Comparison of ENCODE assay signal across 22 mouse cellular contexts in genomic region chrX:160413881-160414395, GRCm38 (mm10). TPM values are rescaled to one million over a fixed set of nuclear protein-coding genes. Genes with fewer than 3 reads are reported as not detected.
"Had no signal": no experiment of that assay in that cellular context is flagged by ENCODE, and none has a peak within 500 bp of the region (broad histone marks: within the 10 kb centered on the region; RNA-seq: fewer than 3 reads in every experiment).

No protein-coding gene starts in this region.

- H3K9ac ChIP-seq: liver, embryonic 13.5 days; lung, embryonic 15.5 days; midbrain, embryonic 13.5 days; neural tube, embryonic 13.5 days had no signal

- H3K27me3 ChIP-seq: liver, embryonic 13.5 days had no signal

- H3K27ac ChIP-seq: hindbrain, postnatal 0 days; kidney, postnatal 0 days; layer of hippocampus, adult 2 months; liver, embryonic 13.5 days; lung, embryonic 15.5 days; midbrain, embryonic 10.5 days; midbrain, embryonic 13.5 days; neural tube, embryonic 13.5 days had no signal

- ATAC-seq: hindbrain, postnatal 0 days; inflammation-experienced regulatory T-cells, adult 6 months; midbrain, embryonic 13.5 days; midbrain, embryonic 16.5 days had no signal

- H3K4me3 ChIP-seq: layer of hippocampus, adult 2 months; liver, embryonic 13.5 days; lung, embryonic 15.5 days; megakaryocyte, embryonic 14.5 days; midbrain, embryonic 10.5 days; midbrain, embryonic 13.5 days; myocyte; neural tube, embryonic 13.5 days had no signal

- H3K9me3 ChIP-seq: liver, embryonic 13.5 days; lung, embryonic 15.5 days; megakaryocyte, embryonic 14.5 days; midbrain, embryonic 10.5 days; midbrain, embryonic 13.5 days; neural tube, embryonic 13.5 days had no signal

- H3K4me1 ChIP-seq: liver, embryonic 13.5 days; lung, embryonic 15.5 days; megakaryocyte, embryonic 14.5 days; midbrain, embryonic 10.5 days; midbrain, embryonic 13.5 days; neural tube, embryonic 13.5 days had no signal

- DNase-seq: kidney, adult 11 months; kidney, postnatal 4 days; layer of hippocampus, adult 9-11 months; liver, embryonic 13.5 days; lung, postnatal 14 days; retina, postnatal 1 day; right cerebral cortex, postnatal 25 days; thymus, adult 2 months; thymus, postnatal 14 days; thymus, postnatal 4 days had no signal

- H3K4me2 ChIP-seq: liver, embryonic 13.5 days; lung, embryonic 15.5 days; midbrain, embryonic 13.5 days; neural tube, embryonic 13.5 days had no signal

- H3K36me3 ChIP-seq: liver, embryonic 13.5 days; lung, embryonic 15.5 days; midbrain, embryonic 10.5 days; midbrain, embryonic 13.5 days; neural tube, embryonic 13.5 days had no signal

RNA-seq across cellular contexts. Expression of gene Adgrg2, which starts 23.4 kb away (rescaled TPM):
- total RNA-seq: monocyte, adult 5-6 weeks had no signal
- polyA plus RNA-seq: inflammation-experienced regulatory T-cells, adult 6 months had no signal
